Mouse (Mus musculus) heart, postnatal 14 days (tissue): ENCODE results near the gene Rarg. TPM values are rescaled to one million over a fixed set of nuclear protein-coding genes. Genes with fewer than 3 reads are reported as not detected.
"Not testable (repeated sequence)": the region's sequence is repeated elsewhere in the genome, so short reads cannot be mapped to it uniquely, and the experiment has no call there.

Source experiments
- DNase-seq, 2 experiments: peaks; one replicate each; pipeline ENCODE4 v3.0.0; 2021 to 2022
- intact Hi-C: fragments of 180-260 bp; cut with DNase I; formaldehyde crosslinking; loops from one replicate; pipeline ENCODE4 v1.15.1; 2025
- total RNA-seq, 2 experiments: library from RNA; stranded (reverse); gene quantifications; 2 replicates each; pipeline ENCODE4 v1.2.3; 2021

Gene Rarg
- total RNA-seq, 2 experiments from 2014 or later: 18.9 to 21.1 TPM

DNA sequence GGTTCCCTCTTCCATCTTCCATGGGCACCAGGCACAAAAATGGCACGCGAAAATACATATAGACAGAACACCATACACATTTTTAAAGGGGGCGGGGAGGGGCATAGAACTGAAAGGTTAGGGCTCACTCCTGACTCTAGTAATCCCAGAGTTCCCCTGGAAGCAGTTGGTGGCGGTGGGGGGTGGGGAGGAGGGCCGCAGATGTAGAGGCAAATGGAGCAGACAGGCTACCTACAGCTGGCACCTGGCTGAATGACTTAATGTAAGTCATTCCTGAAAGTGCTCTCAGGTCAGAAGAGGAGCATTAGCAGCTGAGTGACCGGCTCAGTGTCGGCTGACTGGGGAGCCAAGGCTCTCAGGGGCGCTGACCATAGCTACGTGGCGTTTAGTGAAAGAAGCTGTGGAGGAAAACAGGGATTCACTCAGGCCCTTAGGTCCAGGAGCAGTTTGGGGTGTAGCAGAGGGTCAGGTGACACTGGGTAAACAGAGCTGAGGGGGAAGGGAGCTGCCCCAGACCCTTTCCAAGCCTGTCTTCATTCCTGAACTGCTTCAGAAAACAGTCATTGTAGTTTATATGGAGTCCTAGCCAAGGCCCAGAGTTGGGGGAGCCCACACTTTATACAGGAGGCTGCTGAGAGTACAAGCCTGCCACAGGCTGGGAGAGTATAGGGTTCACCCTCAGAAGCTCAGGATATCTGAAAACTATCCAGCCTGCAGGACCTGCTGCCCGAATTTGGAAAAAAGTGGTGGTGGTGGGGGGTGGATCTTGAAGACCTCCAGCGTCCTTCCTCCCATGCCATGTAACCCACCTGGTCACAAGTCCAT lies 14.7 kb downstream of the Rarg start:
- no peak for DNase-seq
- intact Hi-C loops: no loop called here

DNA sequence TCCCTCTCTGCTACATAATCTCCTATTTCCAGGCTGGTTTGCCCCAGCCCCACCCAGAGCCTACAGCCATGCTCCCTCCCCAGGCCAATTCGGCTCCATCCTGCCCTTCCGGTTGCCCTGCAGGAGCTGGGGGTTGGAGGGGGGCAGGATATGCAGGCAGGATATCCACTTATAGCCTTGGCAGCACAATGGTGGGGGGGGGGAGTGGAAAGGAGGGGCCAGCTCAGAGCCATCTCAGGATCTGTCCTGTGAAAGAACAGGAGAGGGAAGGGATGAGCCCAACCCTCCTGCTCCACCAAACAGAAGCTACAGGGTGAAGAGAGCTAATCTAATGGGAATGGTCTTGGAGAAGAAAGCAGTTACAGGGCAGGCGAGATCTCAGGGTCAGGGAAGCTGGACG lies 16.7 kb downstream of the Rarg start:
- intact Hi-C loops: loop anchor here (2.0 kb wide), 1 partner anchor 38 kb away; the partner anchor contains the start of gene Mfsd5
- DNase-seq: peak; percentile 53 to 57

DNA sequence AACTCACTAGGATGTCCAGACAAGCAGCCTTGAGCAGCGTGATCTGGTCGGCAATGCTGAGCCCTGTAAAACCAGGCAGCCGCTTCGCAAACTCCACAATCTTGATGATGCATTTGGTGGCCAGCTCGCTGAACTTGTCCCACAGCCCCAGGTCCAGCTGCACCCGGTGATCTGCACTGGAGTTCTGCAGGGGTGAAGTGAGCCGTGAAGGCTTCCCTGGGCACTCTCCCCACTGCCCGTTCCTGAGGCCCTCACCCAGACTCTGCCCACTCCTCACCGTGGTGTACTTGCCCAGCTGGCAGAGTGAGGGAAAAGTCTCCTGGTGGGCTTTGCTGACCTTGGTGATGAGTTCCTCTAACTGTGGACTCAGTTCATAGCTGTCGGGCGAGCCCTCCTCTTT lies 17.5 kb downstream of the Rarg start:
- no peak for DNase-seq
- intact Hi-C loops: loop anchor here (1.0 to 2.0 kb wide), 2 partner anchors 39 to 76 kb away; partner anchors contain the start of gene Mfsd5

DNA sequence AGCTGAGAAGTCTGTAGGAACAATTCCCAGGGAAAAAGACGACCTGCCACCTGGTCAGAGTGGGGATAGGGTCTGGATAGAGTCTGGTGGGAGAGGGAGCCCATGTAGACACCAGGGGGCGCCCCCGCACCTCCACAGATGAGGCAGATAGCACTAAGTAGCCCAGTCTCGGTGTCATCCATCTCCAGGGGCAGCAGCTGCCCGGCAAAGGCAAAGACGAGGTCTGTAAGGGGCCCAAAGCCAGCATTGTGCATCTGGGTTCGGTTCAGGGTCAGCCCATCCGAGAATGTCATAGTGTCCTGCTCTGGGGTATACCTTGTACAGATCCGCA lies 18.1 kb downstream of the Rarg start:
- peak; percentile 87 to 88 for DNase-seq
- intact Hi-C loops: loop anchor here (1.0 kb wide), 1 partner anchor 77 kb away; no protein-coding TSS in a partner anchor

DNA sequence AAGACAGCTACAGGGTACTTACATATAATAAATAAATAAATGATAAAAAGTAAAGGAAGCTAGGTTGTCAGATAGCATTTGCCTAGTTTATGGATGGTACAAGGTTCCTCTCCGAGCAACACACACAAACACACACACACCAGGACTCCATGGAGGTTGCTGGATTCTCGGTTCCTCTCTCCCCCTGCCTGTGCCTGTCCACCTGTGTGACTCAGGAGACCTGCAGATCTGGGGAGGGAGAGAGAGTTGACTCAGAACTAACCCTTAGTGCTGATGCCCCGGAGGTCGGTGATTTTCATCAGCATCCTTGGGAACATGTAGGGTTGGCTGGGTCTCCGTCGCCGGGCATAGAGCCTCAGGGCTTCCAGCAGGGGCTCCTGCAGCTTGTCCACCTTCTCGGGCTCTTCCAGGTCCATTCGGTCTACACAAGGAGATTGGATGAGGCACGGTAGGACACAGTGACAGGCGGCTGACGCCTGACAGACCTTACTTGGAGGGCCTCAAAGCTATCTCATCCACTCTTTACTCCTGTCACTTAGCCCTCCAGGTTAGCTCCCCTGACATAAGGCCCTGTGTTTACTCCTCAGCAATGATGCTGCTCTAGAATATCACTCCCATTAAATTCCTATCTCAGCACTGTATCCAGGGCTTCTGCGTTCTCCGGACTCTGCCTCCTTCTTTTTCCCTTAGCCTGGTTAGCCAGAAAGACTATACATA lies 18.6 kb downstream of the Rarg start:
- no peak for DNase-seq
- intact Hi-C loops: loop anchor here (1.0 kb wide), 1 partner anchor 78 kb away; no protein-coding TSS in a partner anchor

DNA sequence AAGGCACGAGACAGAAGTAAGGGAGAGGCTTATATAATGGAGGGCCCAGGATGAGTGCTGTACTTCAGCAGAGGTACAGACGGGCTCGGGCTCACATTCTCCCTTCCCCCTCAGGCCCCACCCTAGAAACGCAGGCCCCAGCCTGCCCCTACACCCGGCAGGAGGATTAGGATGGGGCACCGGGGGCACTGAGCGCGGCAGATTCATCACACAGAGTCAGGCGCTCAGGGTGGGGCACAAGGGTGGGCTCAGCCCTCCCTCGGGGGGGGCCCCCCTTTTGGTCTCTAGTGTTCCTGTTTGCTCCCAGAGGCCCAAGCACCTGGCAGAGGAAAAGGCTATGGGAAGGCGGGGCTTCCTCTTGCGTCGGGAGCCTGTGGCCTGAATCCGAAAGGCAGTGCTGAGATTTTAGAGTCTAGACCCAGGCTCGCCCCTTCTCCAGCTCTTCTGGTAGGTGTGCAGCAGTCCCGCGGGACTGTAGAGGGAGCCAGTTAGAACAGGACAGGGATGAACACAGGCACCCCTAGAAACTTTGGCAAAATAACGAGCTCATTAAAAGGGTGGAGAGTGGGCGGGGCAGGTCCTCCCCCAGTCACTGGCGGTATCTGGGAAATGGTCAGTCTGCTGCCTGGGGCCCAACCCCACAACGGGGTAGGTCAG lies 21.8 kb downstream of the Rarg start:
- no peak for DNase-seq
- intact Hi-C loops: no loop called here

DNA sequence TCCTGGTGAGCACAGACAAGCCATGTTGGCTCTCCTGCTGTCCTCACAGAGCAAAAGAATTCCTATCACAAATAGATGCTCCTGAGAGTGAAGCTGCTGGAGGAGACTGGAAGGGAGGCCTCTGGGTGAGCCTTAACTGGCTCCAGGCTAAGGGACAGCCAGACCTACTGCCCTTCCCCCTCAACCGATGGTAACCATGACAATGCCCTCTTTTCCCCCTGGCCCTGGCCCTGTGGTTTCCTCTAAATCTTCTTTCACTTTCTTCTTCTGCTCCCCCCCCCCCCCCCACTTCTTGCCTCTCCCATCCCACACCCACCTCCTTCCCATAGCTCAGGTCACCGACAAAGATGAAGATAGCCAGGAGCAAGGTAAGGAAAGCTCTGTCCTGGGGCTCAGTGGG lies 23.4 kb downstream of the Rarg start:
- intact Hi-C loops: no loop called here
- DNase-seq: no peak

DNA sequence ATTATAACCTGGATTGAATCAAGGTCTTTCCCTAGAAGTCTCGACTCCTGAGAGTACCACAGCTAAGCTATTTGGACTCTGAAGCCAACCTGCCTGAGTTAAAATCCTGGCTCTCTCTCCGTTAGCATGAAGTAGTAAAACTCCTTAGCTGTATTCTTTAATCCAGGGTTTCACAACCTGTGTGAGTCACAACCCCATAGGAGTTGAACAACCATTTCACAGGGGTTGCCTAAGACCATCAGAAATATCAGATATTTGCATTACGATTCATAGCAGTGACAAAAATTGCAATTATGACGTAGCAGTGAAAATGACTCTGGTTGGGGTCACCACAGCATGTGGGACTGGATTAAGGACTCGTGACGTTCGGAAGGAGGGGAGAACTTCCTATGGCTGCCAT lies 24.6 kb downstream of the Rarg start:
- intact Hi-C loops: no loop called here
- no peak for DNase-seq

DNA sequence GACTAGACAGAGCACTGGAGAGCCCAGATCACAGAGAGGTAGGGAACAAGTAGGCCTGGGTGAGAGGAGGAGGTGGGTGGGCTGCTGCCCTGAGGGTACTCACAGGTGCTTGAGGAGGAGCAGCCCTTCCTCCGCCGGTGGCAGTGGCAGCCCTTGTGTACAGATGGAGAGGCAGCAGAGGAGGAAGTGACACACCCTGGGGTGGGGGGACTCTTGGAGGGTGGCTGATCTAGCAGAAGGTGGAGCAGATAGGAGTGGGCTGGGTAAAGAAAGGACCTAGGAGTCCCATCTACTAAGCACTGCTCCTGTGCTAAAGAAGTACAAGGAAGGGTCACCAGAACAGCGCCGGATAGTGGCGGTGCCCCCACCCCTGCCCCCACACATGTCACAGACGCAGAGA lies 25.6 kb downstream of the Rarg start, which contains the start of gene Itgb7:
Gene Itgb7, minus strand, starts transcription at position 197 of the 400 bp plus-strand sequence.
- intact Hi-C loops: no loop called here
- DNase-seq: no peak

DNA sequence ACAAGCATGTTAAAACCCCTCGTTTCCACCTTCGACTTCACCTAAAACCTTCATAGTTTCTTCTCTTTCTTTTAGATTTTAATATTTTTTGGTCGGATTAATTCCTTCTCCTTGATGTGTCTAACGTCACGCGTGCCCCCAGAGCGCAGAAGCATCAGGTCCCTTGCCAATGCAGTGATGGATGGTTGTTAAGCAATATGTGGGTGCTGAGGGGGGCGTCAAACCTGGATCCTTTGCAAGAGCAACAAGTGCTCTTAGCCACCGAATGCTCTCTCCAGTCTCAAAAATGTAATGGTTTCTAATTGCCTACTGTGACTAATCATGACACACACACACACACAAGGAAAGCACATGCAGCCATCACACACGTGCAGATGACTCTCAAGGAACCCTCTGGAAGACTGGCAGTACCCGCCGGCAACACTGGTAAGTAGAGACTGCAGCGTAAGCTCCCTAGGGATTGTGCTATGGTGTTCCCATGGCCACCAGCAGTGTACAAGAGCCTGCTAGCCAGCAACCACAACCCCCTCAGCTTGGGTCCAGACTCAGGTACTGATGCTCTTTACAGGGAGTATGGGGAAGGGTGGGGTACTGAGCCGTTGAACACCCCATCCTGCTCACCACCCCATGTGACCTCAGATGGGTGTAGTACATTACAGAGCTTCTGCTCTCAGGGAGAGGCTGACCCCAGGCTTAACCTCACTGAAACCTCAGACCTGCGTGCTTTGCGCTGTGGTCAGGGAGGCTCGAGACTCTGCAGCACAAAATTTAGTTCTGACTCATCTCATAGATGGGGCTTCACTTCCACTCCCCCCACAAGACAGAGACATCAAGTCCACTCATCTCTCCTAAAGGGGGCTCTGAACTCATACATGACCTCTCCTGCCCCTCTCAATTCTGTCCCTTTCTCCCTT lies 26.7 kb downstream of the Rarg start:
- intact Hi-C loops: no loop called here
- DNase-seq: no peak

DNA sequence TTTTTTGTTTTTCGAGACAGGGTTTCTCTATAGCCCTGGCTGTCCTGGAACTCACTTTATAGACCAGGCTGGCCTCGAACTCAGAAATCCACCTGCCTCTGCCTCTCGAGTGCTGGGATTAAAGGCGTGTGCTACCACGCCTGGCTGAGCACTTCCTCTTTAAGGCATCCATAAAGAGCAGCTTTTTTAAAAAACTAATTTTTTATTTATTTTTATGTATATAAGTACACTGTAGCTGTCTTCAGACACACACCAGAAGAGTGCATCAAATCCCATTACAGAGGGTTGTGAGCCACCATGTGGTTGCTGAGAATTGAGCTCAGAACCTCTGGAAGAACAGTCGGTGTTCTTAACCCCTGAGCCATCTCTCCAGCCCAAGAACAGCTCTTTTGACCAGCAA lies 31.7 kb downstream of the Rarg start:
- DNase-seq, intact Hi-C loops: not testable (repeated sequence)

DNA sequence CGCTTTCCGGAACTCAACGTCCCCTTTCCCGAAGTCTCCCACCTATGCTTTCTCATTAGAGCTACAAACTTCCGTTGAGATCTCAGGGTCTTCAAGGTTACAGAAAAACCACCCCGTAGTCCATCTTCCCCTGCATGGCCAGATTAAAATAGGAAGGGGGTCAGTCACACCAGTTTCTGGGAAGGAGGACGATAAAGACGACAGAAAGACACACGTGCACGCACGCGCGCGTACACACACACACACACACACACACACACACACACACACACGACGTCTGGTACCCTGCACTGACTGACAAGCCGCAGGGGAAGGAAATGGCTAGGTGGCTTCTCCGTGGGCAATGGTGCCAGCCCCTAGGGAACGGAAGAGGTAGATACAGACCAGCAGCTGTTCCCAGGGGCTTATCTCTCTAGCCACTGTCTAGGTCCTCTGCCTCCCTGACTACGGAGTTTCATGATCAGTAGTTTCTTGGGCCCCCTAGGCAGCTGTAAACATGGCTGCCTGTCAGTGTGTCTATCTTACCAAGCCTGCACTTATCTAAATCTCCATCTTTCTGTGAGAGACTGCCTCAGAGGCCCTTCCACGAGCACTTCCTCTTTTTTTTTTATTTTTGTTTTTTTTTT lies 32.2 kb downstream of the Rarg start:
- DNase-seq: no peak
- intact Hi-C loops: loop anchor here (1.0 to 5.0 kb wide), 2 partner anchors 47 to 133 kb away; no protein-coding TSS in a partner anchor

DNA sequence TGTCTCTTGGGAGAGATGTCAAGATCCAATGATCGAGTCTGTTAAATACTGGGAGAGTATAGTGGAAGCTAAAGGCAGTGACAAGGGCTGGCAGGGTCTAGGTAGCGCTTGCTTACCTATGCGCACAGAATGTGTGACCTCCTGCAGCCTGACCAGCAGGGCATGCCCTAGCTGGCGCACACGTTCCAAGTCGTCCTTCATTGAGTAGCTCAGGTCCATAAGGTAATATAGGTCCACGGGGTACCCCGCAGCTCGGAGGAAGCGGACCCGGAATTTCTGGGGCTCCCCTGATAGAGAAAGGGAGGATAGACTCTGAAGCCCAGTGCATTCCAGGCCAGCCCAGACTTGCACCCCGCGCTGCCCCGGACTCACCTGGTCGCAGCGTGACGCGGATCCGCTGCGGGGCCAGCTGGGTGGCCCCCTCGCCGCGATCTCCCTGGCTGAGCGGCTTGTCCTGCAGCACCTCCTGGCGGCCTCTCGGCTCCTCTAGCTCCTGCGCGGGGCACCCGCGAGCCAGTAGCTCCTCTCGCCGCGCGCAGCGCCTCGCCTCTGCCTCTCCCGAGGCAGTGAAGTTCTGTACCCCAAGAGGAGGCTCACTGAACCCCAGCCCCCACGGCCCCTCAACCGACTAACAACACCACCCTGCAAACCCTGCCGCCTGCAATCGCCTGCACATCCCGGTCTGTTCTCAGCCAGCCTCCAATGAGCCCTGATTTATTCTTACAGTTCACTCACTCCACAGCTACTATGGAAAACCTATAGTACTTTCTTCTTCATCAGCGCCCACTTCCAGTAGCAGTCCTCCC lies 32.9 kb downstream of the Rarg start:
- intact Hi-C loops: loop anchor here (1.0 to 5.0 kb wide), 2 partner anchors 46 to 132 kb away; no protein-coding TSS in a partner anchor
- peak; percentile 88 to 89 for DNase-seq

DNA sequence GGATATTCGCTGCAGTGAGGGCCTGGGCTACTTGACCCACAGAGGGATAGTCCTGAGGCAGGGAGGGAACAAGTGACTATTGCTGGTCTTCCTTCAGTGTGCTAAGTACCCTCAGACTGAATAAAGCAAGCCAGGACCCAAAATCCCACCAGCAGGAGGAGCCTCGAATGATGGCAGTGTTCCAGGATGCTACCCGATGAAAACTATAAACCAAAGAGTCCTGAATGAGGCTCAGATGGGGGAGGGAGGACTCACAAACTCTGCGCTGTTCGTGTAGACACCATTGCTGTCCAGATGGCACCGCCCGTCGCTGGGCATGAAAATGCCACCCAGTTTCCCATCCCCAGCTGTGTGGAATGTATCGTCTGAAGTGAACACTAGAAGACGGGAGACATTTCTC lies 34.9 kb downstream of the Rarg start:
- intact Hi-C loops: loop anchor here (5.0 kb wide), 1 partner anchor 130 kb away; no protein-coding TSS in a partner anchor
- no peak for DNase-seq

DNA sequence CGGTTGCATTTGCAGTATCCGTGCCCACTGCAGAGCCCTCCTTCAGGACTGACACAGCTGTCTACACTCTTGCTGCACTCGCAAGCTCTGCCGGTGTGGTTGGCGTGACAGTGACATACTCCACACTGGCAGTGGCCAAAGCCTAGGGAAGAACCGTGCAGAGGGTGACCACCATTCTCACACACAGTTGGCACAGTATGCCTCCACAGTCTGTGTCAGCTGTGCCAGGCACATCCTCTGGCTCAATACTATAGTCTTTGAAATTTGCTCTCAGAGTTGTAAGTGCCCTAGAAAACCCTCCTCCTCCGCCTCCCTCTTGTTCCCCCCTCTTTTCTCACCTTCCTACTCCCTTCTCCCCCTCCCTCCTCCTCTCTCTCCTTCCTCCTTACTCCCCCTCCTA lies 40.0 kb downstream of the Rarg start:
- intact Hi-C loops: loop anchor here (5.0 kb wide), 1 partner anchor 100 kb away; no protein-coding TSS in a partner anchor
- no peak for DNase-seq

DNA sequence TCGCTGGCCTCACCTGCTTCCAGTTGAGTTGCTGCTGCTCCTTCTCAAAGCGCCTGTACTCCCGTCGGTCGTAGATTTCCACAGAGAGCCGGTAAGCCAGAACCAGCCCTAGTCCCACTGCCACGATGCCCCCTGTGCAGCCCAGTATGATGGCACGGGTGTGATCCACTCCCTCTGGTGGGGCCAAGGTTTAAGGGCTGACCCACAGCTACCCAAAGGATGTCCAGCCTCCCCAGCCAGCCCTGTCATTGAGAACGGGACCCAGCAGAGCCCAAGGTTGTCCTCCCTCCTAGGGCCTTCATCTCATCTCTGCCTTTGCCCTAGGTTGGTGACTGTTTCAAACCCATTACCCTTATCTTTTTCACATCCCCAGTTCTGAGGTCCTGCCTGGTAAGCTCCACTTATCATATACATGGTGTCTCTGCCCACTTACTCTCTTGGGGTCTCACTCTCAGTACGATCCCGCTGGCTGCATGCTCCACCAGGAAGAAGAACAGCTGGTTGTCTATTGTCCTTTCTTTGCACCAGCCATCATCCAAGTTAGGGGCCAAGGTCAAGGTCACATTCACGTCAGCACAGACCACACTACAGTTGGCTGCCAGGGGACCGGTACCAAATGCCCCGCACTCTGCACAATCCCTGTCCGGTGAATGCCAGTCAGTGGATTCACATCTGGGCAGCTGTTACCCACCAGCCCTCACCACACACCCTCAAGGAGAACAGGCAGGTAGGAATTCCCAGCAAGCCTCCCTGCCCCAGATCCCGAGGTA lies 40.7 kb downstream of the Rarg start:
- no peak for DNase-seq
- intact Hi-C loops: loop anchor here (5.0 kb wide), 1 partner anchor 99 kb away; no protein-coding TSS in a partner anchor

DNA sequence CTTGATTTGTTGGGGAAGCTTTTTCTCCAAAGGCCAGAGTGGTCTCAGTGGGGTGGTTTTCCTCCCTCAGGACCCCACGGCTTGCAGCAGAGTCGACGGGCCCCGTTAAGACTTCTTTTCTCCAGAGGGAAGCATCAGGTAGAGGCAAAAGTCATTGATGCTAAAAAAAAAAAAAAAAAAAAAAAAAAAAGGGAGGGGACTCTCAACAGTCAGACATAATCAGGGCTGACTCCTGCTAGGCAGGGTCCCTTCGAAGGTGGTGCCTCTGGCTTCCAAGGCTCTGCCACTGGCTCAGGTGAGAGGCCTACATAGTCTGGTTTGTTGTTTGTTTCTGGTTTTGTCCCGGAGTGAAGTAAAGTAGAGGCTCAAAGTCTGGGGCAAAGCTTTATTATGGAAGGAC lies 41.7 kb downstream of the Rarg start:
- no peak for DNase-seq

DNA sequence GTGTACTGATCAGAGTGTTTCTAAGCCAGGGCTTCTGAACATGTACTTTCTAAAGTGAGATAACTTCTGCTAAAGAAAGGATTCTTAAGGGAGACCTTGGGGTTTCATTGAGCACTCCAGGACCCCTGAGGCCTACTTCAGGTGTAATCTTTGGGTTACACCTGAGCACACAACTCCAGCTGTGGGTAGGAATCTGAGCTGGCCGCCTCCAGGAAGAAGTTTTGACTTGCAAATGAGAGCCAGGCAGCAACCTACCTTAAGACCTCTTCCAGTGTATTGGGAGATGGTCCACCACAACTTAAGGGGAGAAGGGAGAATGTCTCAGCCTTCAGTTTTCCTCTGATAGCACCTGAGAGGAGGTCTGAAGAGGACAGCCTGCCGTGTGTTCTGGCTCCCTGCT lies 43.2 kb downstream of the Rarg start:
- intact Hi-C loops: no loop called here
- DNase-seq: no peak

More for the DNA sequence above, 41.7 kb downstream of the Rarg start:
- intact Hi-C loops: loop anchor here (5.0 kb wide), 1 partner anchor 98 kb away; no protein-coding TSS in a partner anchor
